Mouse (Mus musculus) G1E (cell line): ENCODE results near the gene Rhoh. TPM values are rescaled to one million over a fixed set of nuclear protein-coding genes. Genes with fewer than 3 reads are reported as not detected.

Experiments used
- ATAC-seq: 2 replicates; pipeline ENCODE4 v1.8.0; 2016; ENCODE audit warnings: mild to moderate bottlenecking; ENCODE audit not compliant: insufficient number of reproducible peaks, poor library complexity, low FRiP score, severe bottlenecking; ENCODE audit errors: extremely low read depth
- DNase-seq: peaks from one replicate; pipeline ENCODE4 v3.0.0; 2012; ENCODE audit warnings: low spot score
- H3K27me3 ChIP-seq: 2 replicates; pipeline ENCODE4 v1.6.1; 2012; ENCODE audit warnings: mild to moderate bottlenecking, low read length, inconsistent platforms; ENCODE audit not compliant: insufficient read depth
- H3K36me3 ChIP-seq: replicated peaks from 2 replicates; pipeline ENCODE3; 2012; ENCODE audit warnings: mild to moderate bottlenecking, inconsistent platforms
- H3K4me1 ChIP-seq: 2 replicates; pipeline ENCODE4 v1.6.1; 2012; ENCODE audit warnings: low read depth, low read length, inconsistent platforms, mixed read lengths; ENCODE audit not compliant: insufficient read depth
- H3K4me3 ChIP-seq: 2 replicates; pipeline ENCODE4 v1.5.1; 2012; ENCODE audit warnings: low read depth, mild to moderate bottlenecking, inconsistent platforms, low read length, moderate library complexity, mixed read lengths
- H3K9me3 ChIP-seq: replicated peaks from 2 replicates; pipeline ENCODE4 v1.6.1; 2012; ENCODE audit warnings: inconsistent platforms
- CTCF ChIP-seq: IDR thresholded peaks from 2 replicates; pipeline ENCODE4 v1.5.1; 2012; ENCODE audit warnings: low read depth, low read length, inconsistent platforms, mixed read lengths
- GATA1 ChIP-seq: IDR thresholded peaks from 2 replicates; pipeline ENCODE4 v1.6.1; 2012; ENCODE audit warnings: borderline replicate concordance, low read length, inconsistent platforms, mixed read lengths
- GATA2 ChIP-seq: IDR thresholded peaks from 2 replicates; pipeline ENCODE4 v1.6.1; 2012; ENCODE audit warnings: low read depth, low read length, inconsistent platforms, borderline replicate concordance
- POLR2AphosphoS5 ChIP-seq: IDR thresholded peaks from 2 replicates; pipeline ENCODE4 v1.6.1; 2012; ENCODE audit warnings: low read depth, low read length, inconsistent platforms; ENCODE audit not compliant: insufficient replicate concordance
- TAL1 ChIP-seq: conservative IDR thresholded peaks from 2 replicates; pipeline ENCODE4 v1.6.1; 2012; ENCODE audit warnings: low read depth, low read length, inconsistent platforms, mixed read lengths
- polyA plus RNA-seq: library from polyadenylated mRNA; stranded (reverse); fragments of >175 nt; gene quantifications from 2 replicates; pipeline ENCODE4 v1.2.3, GENCODE M21; 2012
- total RNA-seq, 2 experiments: library from RNA; stranded (forward) in 1 of 2; stranded (reverse) in 1 of 2; fragments of 200-1000 nt in 1 of 2; fragments of >200 nt in 1 of 2; fragmentation: Nextera tagmentation in 1 of 2; gene quantifications; 2 replicates each; pipeline ENCODE4 v1.2.3; 2014 to 2017

Gene Rhoh
- total and polyA plus RNA-seq, 3 experiments, result 0.49 TPM; not detected in 2

DNA sequence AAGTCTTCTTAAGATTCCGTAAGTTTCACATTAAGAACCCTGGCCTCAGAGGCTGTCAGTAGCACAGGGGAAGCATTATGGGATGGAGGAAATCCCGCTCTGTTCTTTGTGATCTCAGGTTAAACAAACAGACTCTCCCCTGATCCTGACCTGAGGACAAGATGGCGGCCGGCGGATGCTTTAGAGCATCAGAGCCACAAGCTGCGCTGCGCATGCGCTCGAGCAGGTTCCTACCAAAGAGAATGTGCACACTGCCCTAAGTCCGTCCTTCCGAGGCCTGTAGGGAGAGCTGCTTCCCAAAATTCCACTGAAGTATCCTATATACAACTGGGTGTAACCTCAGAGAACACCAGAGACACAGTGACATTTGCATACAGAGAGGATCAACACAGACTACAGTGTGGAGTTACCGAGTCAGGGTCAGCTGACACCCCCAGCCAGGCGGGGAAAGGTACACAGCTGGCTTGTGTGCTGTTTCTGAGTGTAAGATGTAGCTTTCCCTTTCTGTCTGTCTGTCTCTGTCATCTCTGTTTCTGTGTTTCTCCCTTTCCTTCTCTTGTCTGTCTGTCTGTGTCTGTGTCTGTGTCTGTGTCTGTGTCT lies 10.4 kb downstream of the Rhoh start:
- no peak overlapping the region for H3K4me3 ChIP-seq
- DNase-seq, result no peak
- H3K9me3 ChIP-seq, result no peaks in the 10 kb centered on the region
- H3K4me1 ChIP-seq, result peaks cover 3% of the 10 kb centered on the region; the same call in 1 of the 2 replicates
- no peaks in the 10 kb centered on the region for H3K36me3 ChIP-seq
- no peak for ATAC-seq
- no peak for TF ChIP-seq CTCF
- TF ChIP-seq GATA2, result no peak
- no peak for TF ChIP-seq TAL1
- no peak for TF ChIP-seq POLR2AphosphoS5
- no peak for TF ChIP-seq GATA1
- H3K27me3 ChIP-seq, result peaks cover 9% of the 10 kb centered on the region

DNA sequence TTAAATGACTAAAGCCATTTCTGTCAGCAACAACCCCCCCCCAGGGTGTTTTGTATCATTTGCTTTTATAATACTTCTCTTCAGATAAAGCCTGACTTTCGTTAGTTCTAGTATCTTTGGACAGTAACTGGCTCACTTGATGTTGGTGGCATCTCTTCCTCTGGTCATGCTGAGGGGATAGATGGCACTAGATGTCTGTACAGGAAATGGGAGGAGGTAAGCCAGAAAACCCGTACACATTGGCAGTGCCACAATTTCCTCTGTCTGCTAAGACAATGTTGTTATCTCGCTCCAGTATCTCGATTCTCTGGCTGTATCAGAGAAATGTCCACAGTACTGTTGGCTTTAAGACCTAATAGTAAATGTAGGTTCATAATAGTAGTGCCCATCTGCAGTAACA lies 12.2 kb downstream of the Rhoh start:
- Histone ChIP-seq H3K4me3 (no peak overlapping the region), H3K9me3 (no peaks in the 10 kb centered on the region), H3K4me1 (no peaks in the 10 kb centered on the region), H3K36me3 (no peaks in the 10 kb centered on the region), H3K27me3 (peaks cover 8% of the 10 kb centered on the region)
- DNase-seq (no peak), ATAC-seq (no peak)
- TF ChIP-seq GATA2 (no peak), POLR2AphosphoS5 (no peak), TAL1 (no peak), CTCF (no peak), GATA1 (no peak)

DNA sequence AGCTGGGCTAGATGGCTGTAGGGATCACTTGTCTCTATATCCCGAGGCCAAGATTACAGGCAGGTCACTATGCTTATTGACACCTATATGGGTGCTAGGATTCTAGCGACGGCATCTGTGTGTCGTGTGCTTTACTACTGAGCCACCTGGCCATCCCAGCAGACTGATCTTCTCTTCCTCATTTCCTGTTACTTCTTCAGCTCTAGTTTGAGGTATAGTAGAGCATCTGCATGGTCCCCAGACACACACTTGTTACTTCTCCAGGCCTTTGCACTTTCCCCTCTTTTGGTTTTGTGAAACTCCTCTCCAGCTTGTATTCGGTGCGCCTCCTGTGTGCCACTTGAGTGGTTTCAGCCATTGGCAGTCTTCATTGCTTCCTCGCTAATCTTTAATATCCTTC lies 14.3 kb downstream of the Rhoh start:
- Histone ChIP-seq H3K27me3 (peaks cover 7% of the 10 kb centered on the region), H3K4me3 (no peak overlapping the region), H3K9me3 (no peaks in the 10 kb centered on the region), H3K36me3 (no peaks in the 10 kb centered on the region), H3K4me1 (no peaks in the 10 kb centered on the region)
- ATAC-seq, result no peak
- TF ChIP-seq GATA2 (no peak), GATA1 (no peak)
- DNase-seq, result no peak

DNA sequence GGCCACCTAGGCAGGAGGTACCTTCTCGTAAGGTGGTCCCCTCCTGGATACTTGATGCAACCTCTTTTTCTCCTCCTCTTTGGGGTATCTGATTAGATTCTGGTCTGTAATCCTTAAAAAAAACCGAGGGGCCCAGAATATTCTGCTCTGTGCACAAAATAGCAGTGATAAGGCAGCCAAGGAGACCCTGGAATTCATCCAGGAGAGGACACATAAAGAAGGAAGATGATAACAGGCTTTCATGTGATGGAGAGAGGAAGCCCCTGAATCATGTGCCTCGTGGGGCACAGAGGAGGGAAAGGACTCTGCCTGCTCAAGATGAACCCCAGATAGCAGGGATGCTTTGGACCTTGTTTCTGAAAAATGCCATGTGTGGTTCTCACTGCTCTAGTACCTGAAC lies 17.4 kb downstream of the Rhoh start:
- no peak for ATAC-seq
- H3K27me3 ChIP-seq, result no peaks in the 10 kb centered on the region
- H3K4me1 ChIP-seq, result no peaks in the 10 kb centered on the region

DNA sequence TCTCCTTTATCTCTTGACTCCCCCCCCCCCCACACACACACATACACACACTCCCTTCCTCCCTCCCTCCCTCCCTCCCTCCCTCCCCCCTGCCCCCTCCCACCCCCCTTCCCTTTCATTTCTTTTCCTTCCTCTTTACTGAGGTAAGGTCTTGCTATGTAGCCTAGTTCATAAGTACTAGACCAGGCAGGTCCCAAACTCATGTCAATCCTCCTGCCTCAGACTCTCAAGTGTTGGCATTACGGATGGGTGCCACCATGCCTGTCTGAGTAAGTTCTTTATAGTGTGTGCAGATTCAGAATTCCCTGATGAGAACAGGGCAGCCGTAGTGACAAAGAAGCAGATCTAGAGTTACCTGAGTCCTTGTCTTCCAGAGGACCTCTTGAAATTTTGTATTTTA lies 20.2 kb downstream of the Rhoh start:
- H3K4me3 ChIP-seq, result no peak overlapping the region
- no peaks in the 10 kb centered on the region for H3K36me3 ChIP-seq
- no peak for DNase-seq
- no peaks in the 10 kb centered on the region for H3K27me3 ChIP-seq
- TF ChIP-seq CTCF (no peak), GATA1 (no peak), POLR2AphosphoS5 (no peak), GATA2 (no peak), TAL1 (no peak)
- H3K9me3 ChIP-seq, result no peaks in the 10 kb centered on the region
- no peaks in the 10 kb centered on the region for H3K4me1 ChIP-seq
- no peak for ATAC-seq

More for the DNA sequence above, 17.4 kb downstream of the Rhoh start:
- H3K4me3 ChIP-seq, result no peak overlapping the region
- H3K9me3 ChIP-seq, result no peaks in the 10 kb centered on the region
- no peak for TF ChIP-seq TAL1
- no peak for TF ChIP-seq POLR2AphosphoS5
- no peak for TF ChIP-seq GATA2
- no peak for TF ChIP-seq GATA1
- no peak for TF ChIP-seq CTCF
- H3K36me3 ChIP-seq, result no peaks in the 10 kb centered on the region
- no peak for DNase-seq

DNA sequence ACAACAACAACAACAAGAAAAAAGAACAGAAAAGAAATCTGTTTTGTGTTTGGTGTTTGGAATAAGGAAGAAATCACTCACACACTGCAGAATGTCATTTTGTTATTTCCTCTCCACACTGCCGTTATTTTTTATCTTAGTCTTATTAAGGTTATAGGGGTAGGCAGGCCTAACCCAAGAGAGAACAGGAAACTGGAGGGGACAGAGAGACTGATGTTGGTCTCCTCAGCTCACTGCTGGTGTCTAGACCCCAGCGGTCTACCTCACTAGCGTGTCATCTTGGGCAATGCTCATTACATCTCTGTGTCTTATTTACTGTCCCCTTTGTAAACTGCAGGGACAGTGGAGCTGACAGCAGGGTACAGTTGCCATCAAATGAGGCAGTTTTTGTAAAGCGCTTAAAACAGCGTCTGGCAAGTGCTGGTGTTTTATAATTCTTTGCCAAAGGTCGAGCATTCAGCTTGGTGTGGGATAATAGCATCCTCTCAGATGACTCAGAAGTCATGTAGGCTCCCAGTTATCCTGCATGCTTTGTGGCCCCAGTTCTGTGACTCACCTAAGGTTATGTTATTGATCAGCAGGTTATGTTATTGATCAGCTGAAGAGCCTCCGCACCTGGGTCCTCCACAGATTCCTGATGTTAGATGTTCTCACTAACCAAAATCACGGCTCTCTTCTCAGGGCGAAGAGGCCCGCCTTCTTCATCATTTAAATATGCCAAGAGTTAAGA lies 21.6 kb downstream of the Rhoh start:
- ATAC-seq, result no peak

More for the DNA sequence above, 21.6 kb downstream of the Rhoh start:
- Histone ChIP-seq H3K4me1 (no peaks in the 10 kb centered on the region), H3K36me3 (no peaks in the 10 kb centered on the region), H3K27me3 (no peaks in the 10 kb centered on the region), H3K9me3 (no peaks in the 10 kb centered on the region), H3K4me3 (no peak overlapping the region)
- no peak for TF ChIP-seq TAL1
- TF ChIP-seq GATA2, result no peak
- TF ChIP-seq POLR2AphosphoS5, result no peak
- no peak for TF ChIP-seq CTCF
- TF ChIP-seq GATA1, result no peak
- no peak for DNase-seq
